Mouse (Mus musculus): Measurements from ENCODE around the gene Tuba1c.

The Tuba1c gene

GRCm38 (mm10) chr15:99029619-99030584, at the start of gene Tuba1c:
Tuba1c (plus strand) TSS chr15:99029891.
- peak; percentile 90 for DNase-seq (ENCODE audit: extremely low spot score, low spot score)

- DNase-seq (ENCODE audit: extremely low spot score, low spot score): no peak
Measured at GRCm38 (mm10) chr15:98980012-98980614, 49.6 kb upstream of the Tuba1c start.

GRCm38 (mm10) chr15:98982100-98982499, 47.6 kb upstream of the Tuba1c start:
- no peak for DNase-seq (ENCODE audit: extremely low spot score, low spot score)

- peak; percentile 52 for DNase-seq (ENCODE audit: extremely low spot score, low spot score)
Measured at GRCm38 (mm10) chr15:98983431-98984081, 46.1 kb upstream of the Tuba1c start.

GRCm38 (mm10) chr15:98984681-98985080, 45.0 kb upstream of the Tuba1c start:
- DNase-seq (ENCODE audit: extremely low spot score, low spot score): peak; percentile 43

GRCm38 (mm10) chr15:98985240-98985981, 44.3 kb upstream of the Tuba1c start:
- peak; percentile 77 for DNase-seq (ENCODE audit: extremely low spot score, low spot score)

- DNase-seq (ENCODE audit: extremely low spot score, low spot score): no peak
Measured at GRCm38 (mm10) chr15:98985982-98986715, 43.5 kb upstream of the Tuba1c start.

GRCm38 (mm10) chr15:98987077-98987630, 42.5 kb upstream of the Tuba1c start:
- DNase-seq (ENCODE audit: extremely low spot score, low spot score): peak; percentile 59

GRCm38 (mm10) chr15:98987661-98988181, 42.0 kb upstream of the Tuba1c start:
- no peak for DNase-seq (ENCODE audit: extremely low spot score, low spot score)

- no peak for DNase-seq (ENCODE audit: extremely low spot score, low spot score)
Measured at GRCm38 (mm10) chr15:98988787-98989186, 40.9 kb upstream of the Tuba1c start.

GRCm38 (mm10) chr15:98989701-98990430, 39.8 kb upstream of the Tuba1c start:
- DNase-seq (ENCODE audit: extremely low spot score, low spot score): no peak

- DNase-seq (ENCODE audit: extremely low spot score, low spot score): peak; percentile 49
Measured at GRCm38 (mm10) chr15:98990669-98991539, 38.8 kb upstream of the Tuba1c start.

GRCm38 (mm10) chr15:98991540-98992050, 38.1 kb upstream of the Tuba1c start:
- DNase-seq (ENCODE audit: extremely low spot score, low spot score): no peak

GRCm38 (mm10) chr15:98992086-98992912, 37.4 kb upstream of the Tuba1c start:
- peak; percentile 33 for DNase-seq (ENCODE audit: extremely low spot score, low spot score)

- DNase-seq (ENCODE audit: extremely low spot score, low spot score): peak; percentile 96
Measured at GRCm38 (mm10) chr15:98993093-98993793, 36.4 kb upstream of the Tuba1c start.

GRCm38 (mm10) chr15:98993865-98994264, 35.8 kb upstream of the Tuba1c start:
- peak; percentile 92 for DNase-seq (ENCODE audit: extremely low spot score, low spot score)
